Mouse (Mus musculus): ENCODE measurements around the gene 1810049J17Rik.

The 1810049J17Rik gene

GRCm38 (mm10) chr15:12310676-12311075 is 11.0 kb downstream of the 1810049J17Rik start:
- DNase-seq (ENCODE audit: low read depth in 1 of 2, low spot score in 2 of 2) = no peak

DNA sequence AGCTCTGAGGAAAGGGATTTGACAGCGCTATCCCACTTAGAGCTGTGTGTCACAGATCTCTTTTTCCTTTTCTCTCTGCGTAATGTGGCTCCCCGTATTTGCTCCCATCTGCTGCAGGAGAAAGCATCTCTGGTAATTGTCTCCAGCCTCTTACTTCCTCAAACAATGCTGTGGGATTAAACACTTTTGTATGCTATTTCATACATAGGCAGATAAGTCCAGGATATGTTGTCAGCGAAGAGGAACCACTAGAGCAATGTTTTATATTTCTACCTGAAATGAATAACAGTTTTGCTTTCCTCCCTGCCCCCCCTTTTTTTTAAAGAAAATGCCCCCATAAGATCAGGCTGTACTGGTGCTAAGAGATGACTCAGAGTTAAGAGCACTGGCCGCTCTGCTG is 13.2 kb downstream of the 1810049J17Rik start:
- DNase-seq (ENCODE audit: low read depth in 1 of 2, low spot score in 2 of 2) = no peak

DNA sequence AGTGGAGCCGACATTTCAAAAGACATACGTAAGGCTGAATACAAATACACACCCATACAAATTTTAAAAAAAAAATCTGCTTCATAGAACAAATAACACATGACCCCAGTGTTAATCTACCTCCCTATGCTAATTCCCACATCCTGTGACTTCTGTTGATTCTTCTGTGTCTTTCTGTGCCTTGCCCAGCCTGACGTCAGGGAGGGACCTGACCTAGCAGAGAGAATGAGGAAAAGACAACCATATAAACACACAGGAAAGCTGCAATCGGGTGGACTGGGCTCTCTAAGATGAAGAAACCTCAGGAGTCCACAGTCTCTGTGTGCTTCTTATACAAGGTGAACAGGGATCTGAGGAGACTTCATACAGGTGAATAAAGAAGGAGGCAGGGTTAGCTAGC is 14.6 kb downstream of the 1810049J17Rik start:
- no peak for DNase-seq (ENCODE audit: low read depth in 1 of 2, low spot score in 2 of 2)

- no peak for DNase-seq (ENCODE audit: low read depth in 1 of 2, low spot score in 2 of 2)
These were observed 15.3 kb downstream of the 1810049J17Rik start for GRCm38 (mm10) chr15:12306188-12307071.

DNA sequence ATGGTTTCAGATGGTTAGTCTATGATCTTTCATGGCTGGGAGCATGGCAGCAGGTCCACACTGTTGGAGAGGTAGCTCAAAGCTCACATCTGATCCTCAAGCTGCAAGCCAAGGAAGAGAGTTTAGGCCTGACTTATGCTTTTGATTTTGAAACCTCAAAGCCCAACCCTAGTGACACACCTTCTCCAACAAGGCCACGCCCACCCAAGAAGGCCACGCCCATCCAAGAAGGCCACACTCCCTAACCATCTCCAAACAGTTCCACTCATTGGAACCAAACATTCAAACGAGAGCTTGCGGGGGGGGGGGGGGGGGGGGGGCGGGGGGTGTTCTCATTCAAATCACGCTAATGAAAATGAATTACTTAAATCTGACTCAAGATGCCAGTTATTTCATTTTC is 19.9 kb downstream of the 1810049J17Rik start:
- no peak for DNase-seq (ENCODE audit: low read depth in 1 of 2, low spot score in 2 of 2)

DNA sequence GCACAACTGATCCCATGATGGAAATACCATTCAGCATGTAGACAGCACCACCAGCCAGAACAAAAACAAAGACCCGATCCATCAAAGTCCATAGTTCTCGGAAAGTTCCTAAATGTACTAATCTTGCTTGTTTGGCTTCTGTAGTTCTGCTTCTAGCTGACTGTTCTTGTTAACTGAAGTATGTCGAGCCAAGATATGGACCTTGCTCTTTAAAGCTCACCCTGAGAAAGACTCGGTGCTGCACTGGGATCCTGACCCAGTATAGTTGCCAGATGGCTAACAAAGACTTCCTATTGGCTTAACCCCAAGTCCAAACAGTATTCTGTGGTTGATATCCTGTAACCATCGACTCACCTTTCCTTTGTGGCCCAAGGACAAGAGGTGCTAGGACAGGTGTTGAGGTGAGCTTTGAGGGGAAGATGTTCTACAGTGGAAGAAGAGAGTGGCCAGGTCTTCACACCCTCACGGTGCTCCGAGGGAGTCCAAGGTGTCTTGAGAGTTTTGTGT is 23.4 kb downstream of the 1810049J17Rik start:
- DNase-seq (ENCODE audit: low read depth in 1 of 2, low spot score in 2 of 2) = no peak

DNA sequence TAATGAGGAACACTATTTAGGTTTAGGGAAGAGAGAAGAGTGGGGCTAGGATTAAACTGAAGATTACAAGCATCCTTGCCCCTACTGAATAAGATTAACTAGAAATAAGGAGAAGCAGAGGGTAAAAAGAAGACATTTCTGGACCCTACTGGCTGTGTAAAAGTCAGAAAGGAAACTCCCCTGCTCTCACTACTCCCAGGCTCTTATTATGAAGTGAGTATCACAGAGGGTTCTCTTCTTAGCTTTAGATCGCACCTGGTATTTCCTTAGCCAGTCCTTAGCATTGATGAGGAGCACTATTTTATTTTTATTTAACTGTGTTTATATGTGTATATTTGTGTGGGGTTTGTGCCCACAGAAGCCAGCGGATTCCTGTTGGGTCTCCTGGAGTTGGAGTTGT is 25.5 kb downstream of the 1810049J17Rik start:
- no peak for DNase-seq (ENCODE audit: low read depth in 1 of 2, low spot score in 2 of 2)

- no peak for DNase-seq (ENCODE audit: low read depth in 1 of 2, low spot score in 2 of 2)
These were observed 29.9 kb downstream of the 1810049J17Rik start for GRCm38 (mm10) chr15:12291757-12292156.

DNA sequence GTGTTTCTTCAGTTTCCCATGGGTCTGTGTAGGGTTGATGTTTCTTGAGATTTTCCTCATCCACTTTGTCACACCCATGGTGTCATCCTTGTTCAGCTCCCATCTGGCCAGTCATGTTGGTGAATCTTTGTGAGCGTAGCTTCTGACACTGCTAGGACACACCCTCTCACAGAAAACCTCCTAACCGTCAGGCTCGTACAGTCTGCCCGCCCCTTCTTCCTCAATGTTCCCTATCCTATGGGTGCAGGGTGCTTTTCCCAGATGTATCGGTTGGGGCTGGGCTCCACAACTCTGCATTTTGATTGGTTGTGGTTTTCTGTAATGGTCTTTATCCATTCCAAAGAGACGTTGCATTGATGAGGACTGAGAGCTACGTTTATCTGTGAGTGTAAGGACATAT is 31.4 kb downstream of the 1810049J17Rik start:
- no peak for DNase-seq (ENCODE audit: low read depth in 1 of 2, low spot score in 2 of 2)

DNA sequence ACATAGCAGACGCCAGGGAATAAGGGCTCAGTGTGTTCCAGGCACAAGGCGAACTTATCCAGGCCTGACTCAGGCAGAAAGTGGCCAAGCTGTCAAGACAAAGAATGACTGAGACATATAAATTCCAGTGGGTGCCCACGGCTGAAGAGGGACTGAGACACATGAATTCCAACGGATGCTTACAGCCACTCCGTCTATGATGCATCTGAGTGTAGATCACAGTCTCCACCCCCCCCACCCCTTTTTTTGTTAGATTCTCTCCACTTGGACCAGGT is 36.2 kb downstream of the 1810049J17Rik start:
- DNase-seq (ENCODE audit: low read depth in 1 of 2, low spot score in 2 of 2) = no peak

DNA sequence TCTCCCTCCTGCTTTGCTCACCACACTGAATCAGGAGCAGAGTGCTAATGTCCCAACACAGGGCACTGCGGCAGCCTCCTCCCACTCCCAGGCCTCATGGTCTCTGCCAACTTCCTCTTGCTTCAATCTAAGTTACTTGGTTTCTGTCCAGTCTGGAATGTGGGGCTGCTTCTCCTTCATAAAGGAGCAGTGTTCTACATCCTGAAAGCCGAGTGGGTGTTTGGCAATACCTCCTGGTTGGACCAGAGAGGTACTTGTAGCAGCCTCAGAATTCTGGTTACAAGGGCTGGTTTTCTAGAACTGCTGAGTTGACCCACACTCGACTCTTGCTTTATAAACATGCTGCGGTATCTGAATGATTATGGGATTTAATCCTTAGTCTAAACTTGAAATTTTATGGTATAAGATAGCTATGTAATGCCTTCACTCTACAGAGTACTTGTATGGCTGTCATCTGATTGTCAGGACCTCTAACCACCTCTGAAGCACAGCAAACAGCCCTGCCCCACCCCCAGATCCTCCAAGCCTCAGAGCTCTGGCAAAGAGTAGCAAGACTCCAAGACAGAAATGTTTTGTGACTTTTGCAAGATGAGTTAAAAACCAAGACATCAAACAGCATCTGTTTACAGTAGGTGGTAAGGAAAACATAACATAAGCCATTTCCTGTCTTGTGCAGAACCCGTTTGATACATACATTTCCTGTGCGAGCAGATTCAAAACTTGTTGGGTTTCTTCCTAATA is 36.7 kb downstream of the 1810049J17Rik start:
- DNase-seq (ENCODE audit: low read depth in 1 of 2, low spot score in 2 of 2) = no peak

GRCm38 (mm10) chr15:12279816-12280215 is 41.9 kb downstream of the 1810049J17Rik start:
- DNase-seq (ENCODE audit: low read depth in 1 of 2, low spot score in 2 of 2) = no peak

DNA sequence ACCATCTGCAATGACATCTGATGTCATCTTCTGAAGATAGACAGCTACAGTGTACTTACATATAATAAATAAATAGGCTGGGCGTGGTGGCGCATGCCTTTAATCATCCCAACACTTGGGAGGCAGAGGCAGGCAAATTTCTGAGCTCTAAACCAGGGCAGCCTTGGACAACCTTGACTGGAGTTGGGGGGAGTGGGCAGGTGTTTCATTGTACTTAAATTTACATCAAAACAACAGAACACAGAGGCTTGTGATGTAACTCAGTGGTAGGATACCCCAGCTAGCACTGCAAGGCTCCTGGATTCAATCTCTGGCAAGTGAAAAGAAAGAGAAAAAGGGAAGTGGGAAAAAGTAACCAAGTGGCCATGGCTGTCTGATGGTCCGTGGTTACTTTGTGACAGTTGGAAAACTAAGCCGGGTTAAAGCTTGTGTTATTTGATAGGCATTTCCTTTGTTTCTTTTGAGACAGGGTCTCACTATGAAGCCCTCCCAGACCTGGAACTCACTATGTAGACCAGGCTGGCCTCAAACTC is 46.5 kb downstream of the 1810049J17Rik start:
- no peak for DNase-seq (ENCODE audit: low read depth in 1 of 2, low spot score in 2 of 2)

- DNase-seq (ENCODE audit: low read depth in 1 of 2, low spot score in 2 of 2) = no peak
These were observed 47.5 kb downstream of the 1810049J17Rik start for GRCm38 (mm10) chr15:12274053-12274769.

DNA sequence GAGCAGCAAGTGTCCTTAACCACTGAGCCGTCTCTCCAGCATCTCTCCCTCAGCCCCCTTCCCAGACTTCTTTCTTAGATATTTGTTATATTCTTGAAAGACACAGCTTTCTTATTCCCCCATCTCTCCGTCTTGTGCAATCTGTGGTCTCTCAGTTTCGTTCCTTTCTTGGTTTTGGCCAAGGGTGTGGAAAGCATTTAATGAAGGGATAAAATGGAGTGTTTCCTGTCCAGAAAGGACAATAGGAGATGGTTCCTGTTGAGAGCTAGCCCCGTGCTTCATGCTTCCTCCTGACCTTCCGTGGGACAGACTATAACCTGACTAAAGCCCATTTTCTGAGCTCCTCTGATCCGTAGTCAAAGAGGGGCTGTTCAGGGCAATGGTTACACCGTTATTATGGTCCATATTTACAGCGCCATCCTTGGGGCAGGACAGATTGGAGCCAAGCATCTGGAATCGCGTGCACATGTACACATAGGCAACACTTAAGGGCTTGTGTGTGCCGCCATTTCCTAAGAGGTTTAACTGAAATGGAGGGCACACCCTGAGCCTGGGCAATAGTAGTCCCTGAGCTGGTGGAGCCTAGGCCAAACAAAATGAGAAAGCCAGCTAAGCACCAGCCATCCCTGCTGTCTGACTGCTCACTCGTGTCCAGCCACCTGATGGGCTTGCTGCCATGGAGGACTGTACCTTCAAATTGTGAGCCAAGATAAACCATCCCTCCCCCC is 48.2 kb downstream of the 1810049J17Rik start:
- no peak for DNase-seq (ENCODE audit: low read depth in 1 of 2, low spot score in 2 of 2)

All from monocyte, adult 2 months (primary cell).